Mouse (Mus musculus) intestine, embryonic 16.5 days (tissue): ENCODE results near the gene Rint1. TPM values are rescaled to one million over a fixed set of nuclear protein-coding genes. Genes with fewer than 3 reads are reported as not detected.

Experiments used
- ATAC-seq: fragments of 200-750 bp; cut with Nextera tagmentation; 2 replicates; pipeline ENCODE4 v1.8.0; 2017; ENCODE audit warnings: moderate TSS enrichment, moderate library complexity
- H3K27ac ChIP-seq: fragments of 300-500 bp; sonication (generic); 2 replicates; pipeline ENCODE4 v1.5.1; 2014; ENCODE audit warnings: mild to moderate bottlenecking, low read length
- H3K27me3 ChIP-seq: fragments of 300-500 bp; sonication (generic); replicated peaks from 2 replicates; pipeline ENCODE4 v1.6.1; 2014; ENCODE audit warnings: low read length, control low read depth, mixed read lengths; ENCODE audit not compliant: control insufficient read depth, insufficient read depth
- H3K36me3 ChIP-seq: fragments of 300-500 bp; sonication (generic); 2 replicates; pipeline ENCODE4 v1.6.1; 2014; ENCODE audit warnings: low read length, control low read depth; ENCODE audit not compliant: control insufficient read depth, insufficient read depth
- H3K4me1 ChIP-seq: fragments of 300-500 bp; sonication (generic); 2 replicates; pipeline ENCODE4 v1.6.1; 2014; ENCODE audit warnings: low read length, control low read depth, mixed read lengths; ENCODE audit not compliant: control insufficient read depth, insufficient read depth
- H3K4me2 ChIP-seq: fragments of 300-500 bp; sonication (generic); 2 replicates; pipeline ENCODE4 v1.6.1; 2014; ENCODE audit warnings: low read depth, low read length, control low read depth
- H3K4me3 ChIP-seq: fragments of 300-500 bp; sonication (generic); 2 replicates; pipeline ENCODE4 v1.5.1; 2014; ENCODE audit warnings: mild to moderate bottlenecking, low read length
- H3K9ac ChIP-seq: fragments of 300-500 bp; sonication (generic); 2 replicates; pipeline ENCODE4 v1.6.1; 2014; ENCODE audit warnings: low read depth, low read length
- H3K9me3 ChIP-seq: fragments of 300-500 bp; sonication (generic); 2 replicates; pipeline ENCODE4 v1.6.1; 2016; ENCODE audit warnings: low read length, control low read depth; ENCODE audit not compliant: control insufficient read depth
- WGBS: fragments of 180-500 bp; shearing (Covaris S2); extraction: QIAGEN DNeasy Blood & Tissue Kit; methylation state at CpG from one replicate; pipeline ENCODE4 v1.1.7; 2014; 5-methylcytosine and 5-hydroxymethylcytosine counted together
- polyA plus RNA-seq: library from polyadenylated mRNA; unstranded; fragments of >200 nt; fragmentation: Nextera tagmentation; extraction: Ambion mirVana; gene quantifications from 2 replicates; pipeline ENCODE4 v1.2.1, GENCODE M21; 2015

Gene Rint1
- polyA plus RNA-seq = 28.0 and 30.5 TPM in 2 replicates

DNA sequence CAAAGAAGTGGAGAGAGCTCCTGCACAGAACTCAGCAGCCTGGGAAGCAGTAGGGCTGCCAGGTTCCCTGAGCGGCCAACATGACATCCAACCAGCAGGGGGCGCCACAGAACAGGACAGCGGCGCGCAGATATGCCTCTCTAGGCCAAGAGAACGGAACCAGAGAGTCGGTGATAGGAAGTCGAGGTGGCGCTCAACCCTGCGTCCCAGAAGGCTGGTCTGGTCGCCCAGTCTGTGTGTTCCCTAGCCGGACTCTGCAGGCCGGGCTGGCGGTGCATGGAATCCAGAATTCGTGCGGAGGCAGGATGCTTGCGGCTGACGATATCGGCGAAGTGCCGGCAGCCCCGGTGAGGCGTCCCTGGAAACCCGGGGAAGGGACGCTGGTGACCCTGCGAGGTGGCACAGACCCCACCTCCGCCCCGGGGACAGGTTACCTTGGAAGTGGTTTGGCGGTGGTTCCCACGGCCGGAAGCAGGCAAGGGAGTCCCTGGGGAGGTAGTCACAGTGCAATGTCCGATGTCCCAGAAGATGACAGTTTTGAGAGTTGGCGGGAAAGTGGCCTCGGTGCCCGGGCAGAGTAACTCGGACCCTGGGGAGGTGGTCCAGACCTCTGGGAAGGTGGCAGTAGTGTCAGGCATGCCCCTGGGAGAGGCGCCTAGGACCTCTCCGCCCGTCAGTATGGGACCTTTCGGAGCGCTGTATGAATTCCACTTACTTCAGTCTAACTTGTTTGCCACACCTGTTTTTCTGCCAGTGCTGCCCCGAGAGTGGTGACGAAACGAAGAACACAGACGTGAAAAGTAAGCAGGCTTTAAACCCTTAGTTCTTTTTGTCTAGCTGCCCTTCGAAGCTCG, at the start of gene Rint1:
Gene Rint1 (plus strand): TSS at position 176 of the 854 bp plus-strand sequence.
- H3K9ac ChIP-seq = peak within 1 kb of the TSS; percentile 98
- H3K27me3 ChIP-seq = no peaks in the 10 kb centered on the region
- ATAC-seq = peak; percentile 86
- 2% methylated on average over 47 of the region's 47 CpGs for WGBS
- H3K4me1 ChIP-seq = peaks cover 7% of the 10 kb centered on the region; the same call in 1 of the 2 replicates
- peak within 1 kb of the TSS; percentile 86 for H3K27ac ChIP-seq
- 0 out of 2 replicates have a peak, but pooled peaks cover 2% of the 10 kb centered on the region for H3K36me3 ChIP-seq
- peak within 1 kb of the TSS; percentile 87 for H3K4me2 ChIP-seq
- H3K4me3 ChIP-seq = peak within 1 kb of the TSS; percentile 99
- H3K9me3 ChIP-seq = no peaks in the 10 kb centered on the region

DNA sequence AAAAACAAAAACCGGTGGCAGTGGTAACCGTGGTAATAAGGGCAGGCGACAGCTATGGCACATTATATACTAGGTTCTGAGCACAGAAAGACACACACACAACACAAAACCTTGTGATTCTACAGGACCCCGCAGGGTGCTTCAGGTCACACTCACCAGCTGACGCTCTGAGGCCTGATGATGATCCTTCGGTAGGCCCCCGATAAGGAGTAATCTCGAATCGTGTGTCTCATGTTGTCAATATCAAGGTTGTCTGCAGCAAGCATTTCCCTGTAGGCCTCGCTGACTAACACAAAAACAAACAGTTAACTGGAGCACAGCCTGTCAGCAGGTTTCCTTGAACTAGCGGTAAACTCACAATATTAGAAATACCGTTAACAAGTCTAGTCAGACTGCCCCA, 44.2 kb upstream of the Rint1 start:
- H3K9ac ChIP-seq = no peak overlapping the region

DNA sequence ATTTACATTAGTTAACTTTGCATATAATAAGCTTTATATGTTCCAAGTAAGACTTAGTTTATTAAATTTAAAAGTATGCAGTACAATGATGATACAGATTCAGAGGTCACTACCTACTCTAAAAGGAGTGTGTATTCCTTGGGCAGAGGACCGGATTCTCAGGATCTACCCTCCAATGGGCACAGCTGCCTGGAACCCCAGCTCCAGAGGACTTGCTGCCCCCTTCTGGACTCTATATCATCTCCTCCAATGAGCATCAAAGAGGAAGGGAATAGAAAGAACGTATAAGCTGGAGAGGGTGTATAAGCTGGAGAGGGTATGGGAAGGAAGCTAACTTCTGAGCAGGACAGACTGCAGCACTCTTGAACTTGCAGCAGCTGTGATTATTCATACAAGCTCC, 37.6 kb upstream of the Rint1 start:
- no peaks in the 10 kb centered on the region for H3K27me3 ChIP-seq
- no peak overlapping the region for H3K27ac ChIP-seq
- 67% methylated on average over 2 of the region's 2 CpGs for WGBS
- no peaks in the 10 kb centered on the region for H3K4me1 ChIP-seq
- no peak overlapping the region for H3K4me2 ChIP-seq
- H3K4me3 ChIP-seq = no peak overlapping the region
- H3K36me3 ChIP-seq = peaks cover 6% of the 10 kb centered on the region; the same call in 1 of the 2 replicates
- H3K9ac ChIP-seq = no peak overlapping the region
- ATAC-seq = no peak
- no peaks in the 10 kb centered on the region for H3K9me3 ChIP-seq

More for the DNA sequence above, 44.2 kb upstream of the Rint1 start:
- 95% methylated on average over 12 of the region's 12 CpGs for WGBS
- H3K27ac ChIP-seq = no peak overlapping the region
- H3K36me3 ChIP-seq = peaks cover 10% of the 10 kb centered on the region; the same call in 1 of the 2 replicates
- ATAC-seq = no peak
- no peaks in the 10 kb centered on the region for H3K27me3 ChIP-seq
- H3K4me2 ChIP-seq = no peak overlapping the region
- no peak overlapping the region for H3K4me3 ChIP-seq
- no peaks in the 10 kb centered on the region for H3K4me1 ChIP-seq
- H3K9me3 ChIP-seq = no peaks in the 10 kb centered on the region

DNA sequence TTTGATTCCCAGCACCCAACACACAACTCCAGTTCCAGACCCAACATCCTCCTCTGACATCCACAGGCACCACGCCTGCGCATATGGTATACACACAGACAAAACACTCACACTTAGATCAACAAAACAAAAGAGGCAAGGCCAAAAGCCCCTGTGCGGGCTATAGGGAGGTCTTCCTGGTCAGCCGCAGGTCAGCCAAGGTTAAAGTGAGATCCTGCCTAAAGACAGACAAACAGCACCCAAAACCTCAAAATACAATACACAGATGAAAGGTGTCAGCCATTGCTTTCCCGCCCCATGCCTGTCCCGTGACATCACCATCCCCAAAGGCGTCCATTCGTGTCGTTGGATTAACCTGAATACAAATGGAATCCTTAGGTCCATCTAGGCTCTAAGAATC, 31.9 kb upstream of the Rint1 start:
- Histone ChIP-seq H3K4me3 (no peak overlapping the region), H3K27ac (no peak overlapping the region), H3K36me3 (peaks cover 7% of the 10 kb centered on the region; the same call in 1 of the 2 replicates), H3K9ac (no peak overlapping the region), H3K9me3 (no peaks in the 10 kb centered on the region), H3K4me1 (no peaks in the 10 kb centered on the region), H3K4me2 (no peak overlapping the region), H3K27me3 (no peaks in the 10 kb centered on the region)
- no peak for ATAC-seq
- WGBS = 97% methylated on average over 9 of the region's 9 CpGs

DNA sequence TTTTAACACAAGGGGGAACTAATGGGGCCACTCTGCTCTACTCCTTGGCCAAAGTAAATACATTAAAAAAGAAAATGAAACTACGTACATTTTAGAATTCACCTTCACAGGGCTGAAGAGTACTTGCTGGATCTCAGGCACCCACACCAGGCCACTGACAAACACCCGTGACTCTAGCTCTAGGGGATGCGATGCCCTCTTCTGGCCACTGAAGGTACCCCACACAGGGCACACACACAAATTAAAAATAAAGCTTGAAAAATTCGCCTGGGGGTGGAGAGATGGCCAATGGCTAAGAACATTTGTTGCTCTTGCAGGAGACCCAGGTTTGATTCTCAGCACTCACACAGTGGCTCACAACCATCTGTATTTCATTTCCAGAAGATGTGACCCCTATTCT, 31.1 kb upstream of the Rint1 start:
- Histone ChIP-seq H3K9ac (no peak overlapping the region), H3K9me3 (no peaks in the 10 kb centered on the region), H3K27ac (no peak overlapping the region), H3K36me3 (peaks cover 7% of the 10 kb centered on the region; the same call in 1 of the 2 replicates), H3K27me3 (no peaks in the 10 kb centered on the region), H3K4me2 (no peak overlapping the region), H3K4me3 (no peak overlapping the region), H3K4me1 (no peaks in the 10 kb centered on the region)
- WGBS = 94% methylated on average over 4 of the region's 4 CpGs
- ATAC-seq = no peak

DNA sequence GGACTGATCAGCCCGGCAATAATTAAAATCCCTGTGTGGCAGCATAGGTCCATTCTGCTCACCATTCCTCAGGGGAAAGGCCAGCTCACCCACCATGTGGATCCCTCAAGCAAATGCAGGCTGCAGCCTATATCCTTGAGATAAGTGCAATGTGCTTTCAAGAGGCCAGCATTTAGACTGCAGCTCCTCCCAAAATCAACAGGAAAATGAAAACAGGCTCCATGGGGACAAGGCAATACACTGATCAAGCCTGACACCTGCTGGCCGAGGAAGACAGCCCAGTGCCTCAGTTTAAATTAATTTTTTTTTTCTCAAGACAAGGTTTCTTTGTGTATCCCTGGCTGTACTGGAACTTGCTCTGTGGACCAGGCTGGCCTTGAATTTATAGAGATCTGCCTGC, 28.9 kb upstream of the Rint1 start:
- WGBS = 49% methylated on average over 2 of the region's 2 CpGs
- Histone ChIP-seq H3K9me3 (no peaks in the 10 kb centered on the region), H3K4me2 (no peak overlapping the region), H3K36me3 (peaks cover 7% of the 10 kb centered on the region), H3K27ac (no peak overlapping the region), H3K4me1 (no peaks in the 10 kb centered on the region), H3K27me3 (no peaks in the 10 kb centered on the region), H3K4me3 (no peak overlapping the region), H3K9ac (no peak overlapping the region)
- 0 out of 2 replicates have a peak, but pooled peaks have one; percentile 31 for ATAC-seq

DNA sequence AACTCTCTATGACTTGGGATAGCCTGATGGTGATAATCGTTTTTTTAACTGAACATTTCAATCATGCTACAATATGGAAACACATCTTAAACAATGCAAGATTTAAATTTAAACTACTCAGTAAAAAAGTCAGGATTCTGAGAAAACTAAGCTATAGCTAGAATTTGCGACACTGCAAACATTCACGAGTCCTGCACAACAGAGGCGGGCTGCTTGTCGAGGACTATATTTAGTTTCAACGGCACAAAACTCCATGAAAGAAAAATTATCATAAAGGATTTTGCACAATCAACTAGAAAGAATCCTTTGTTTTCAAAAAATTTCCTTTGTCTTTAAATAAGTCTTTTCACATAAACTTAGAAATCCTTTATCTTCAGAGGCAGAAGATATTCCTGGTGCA, 25.0 kb upstream of the Rint1 start:
- no peak for ATAC-seq

DNA sequence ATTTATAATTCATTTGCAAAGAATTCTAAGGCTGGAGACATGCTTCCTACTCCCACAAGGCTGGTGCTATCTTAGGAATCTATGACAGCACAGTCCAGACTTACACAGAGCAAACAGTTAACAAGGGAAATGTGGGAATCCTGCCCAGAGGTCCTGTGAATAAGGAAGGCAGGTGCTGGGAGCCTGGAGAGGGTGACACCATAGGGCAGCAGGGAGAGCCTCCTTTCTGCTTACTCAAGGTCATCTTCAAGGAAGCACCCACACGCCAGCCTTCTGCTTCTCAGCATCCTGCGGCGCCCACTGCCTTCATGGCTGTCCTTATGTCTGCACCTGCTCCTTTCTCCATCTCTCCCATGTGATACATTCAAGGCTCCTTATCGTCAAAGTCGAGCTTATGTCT, 23.0 kb upstream of the Rint1 start:
- Histone ChIP-seq H3K27me3 (no peaks in the 10 kb centered on the region), H3K9me3 (no peaks in the 10 kb centered on the region), H3K4me2 (no peak overlapping the region), H3K27ac (no peak overlapping the region), H3K4me1 (no peaks in the 10 kb centered on the region), H3K9ac (no peak overlapping the region), H3K4me3 (no peak overlapping the region), H3K36me3 (peaks cover 3% of the 10 kb centered on the region; the same call in 1 of the 2 replicates)
- no peak for ATAC-seq
- WGBS = 96% methylated on average over 5 of the region's 5 CpGs

More for the DNA sequence above, 25.0 kb upstream of the Rint1 start:
- WGBS = 89% methylated on average over 6 of the region's 6 CpGs
- Histone ChIP-seq H3K27me3 (no peaks in the 10 kb centered on the region), H3K4me3 (no peak overlapping the region), H3K4me1 (no peaks in the 10 kb centered on the region), H3K27ac (no peak overlapping the region), H3K9ac (no peak overlapping the region), H3K4me2 (no peak overlapping the region), H3K9me3 (no peaks in the 10 kb centered on the region), H3K36me3 (peaks cover 3% of the 10 kb centered on the region; the same call in 1 of the 2 replicates)

DNA sequence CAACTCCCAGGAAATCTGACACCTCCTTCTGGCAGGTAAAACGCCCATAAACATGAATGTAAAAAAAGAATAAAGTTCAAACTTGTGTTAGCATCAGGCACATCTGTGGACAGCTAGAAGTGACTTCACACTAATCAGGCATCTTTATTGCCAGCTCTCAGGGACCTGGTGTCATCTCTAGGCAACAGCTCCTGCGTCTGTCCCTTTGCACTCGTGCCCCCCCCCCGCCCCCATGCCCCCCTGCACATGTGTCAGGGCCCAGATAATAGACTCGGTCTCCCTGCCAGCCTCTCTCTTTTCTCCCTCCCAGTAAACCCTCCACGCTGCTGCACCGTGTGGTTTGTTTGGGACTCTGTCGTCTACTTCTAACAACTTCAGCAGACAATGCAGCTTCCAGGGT, 16.4 kb upstream of the Rint1 start:
- Histone ChIP-seq H3K36me3 (no peaks in the 10 kb centered on the region), H3K9me3 (no peaks in the 10 kb centered on the region), H3K4me2 (no peak overlapping the region), H3K4me3 (no peak overlapping the region), H3K4me1 (no peaks in the 10 kb centered on the region), H3K27me3 (no peaks in the 10 kb centered on the region), H3K9ac (no peak overlapping the region), H3K27ac (no peak overlapping the region)
- 46% methylated on average over 8 of the region's 8 CpGs for whole genome bisulfite sequencing
- no peak for ATAC-seq
